Mouse (Mus musculus): ENCODE measurements around the gene Ptafr.

Ptafr gene

GRCm38 (mm10) chr4:132611320-132611719, 47.5 kb downstream of the Ptafr start:
- in situ Hi-C loops (cut with MboI, MseI), result no loop called here

- in situ Hi-C loops (cut with MboI, MseI), result no loop called here
These were observed 54.0 kb downstream of the Ptafr start for GRCm38 (mm10) chr4:132617873-132618272.

GRCm38 (mm10) chr4:132618850-132619375, 55.0 kb downstream of the Ptafr start:
- in situ Hi-C loops (cut with MboI, MseI), result no loop called here

- in situ Hi-C loops (cut with MboI, MseI), result no loop called here
These were observed 56.3 kb downstream of the Ptafr start for GRCm38 (mm10) chr4:132620134-132620533.

GRCm38 (mm10) chr4:132621287-132622068, 57.6 kb downstream of the Ptafr start:
- in situ Hi-C loops (cut with MboI, MseI), result no loop called here

GRCm38 (mm10) chr4:132624034-132624657, 60.3 kb downstream of the Ptafr start:
- in situ Hi-C loops (cut with MboI, MseI), result no loop called here

GRCm38 (mm10) chr4:132628830-132629229, 65.0 kb downstream of the Ptafr start:
- in situ Hi-C loops (cut with MboI, MseI), result no loop called here

All from T-helper 2 cell (primary cell).